Mouse (Mus musculus): ENCODE results near the gene Exosc2. TPM values are rescaled to one million over a fixed set of nuclear protein-coding genes. Genes with fewer than 3 reads are reported as not detected.
"Not testable (repeated sequence)": the region's sequence is repeated elsewhere in the genome, so short reads cannot be mapped to it uniquely, and the experiment has no call there.

The Exosc2 gene
- total RNA-seq, 2 experiments from 2014 or later, result 21.4 to 24.5 TPM

- no peak for DNase-seq (ENCODE audit: low spot score in 2 of 2)
- intact Hi-C loops (cut with DNase I), result no loop called here
These were observed 7.3 kb upstream of the Exosc2 start for GRCm38 (mm10) chr2:31662939-31663803.

GRCm38 (mm10) chr2:31663804-31664180 is 6.7 kb upstream of the Exosc2 start:
- intact Hi-C loops (cut with DNase I), result no loop called here
- no peak for DNase-seq (ENCODE audit: low spot score in 2 of 2)

GRCm38 (mm10) chr2:31667332-31667731 is 3.2 kb upstream of the Exosc2 start:
- DNase-seq (ENCODE audit: low spot score in 2 of 2), result peak in 1 of 2 experiments; percentile 13
- intact Hi-C loops (cut with DNase I), result no loop called here

- intact Hi-C loops (cut with DNase I), result no loop called here
- no peak for DNase-seq (ENCODE audit: low spot score in 2 of 2)
These were observed 8.1 kb downstream of the Exosc2 start for GRCm38 (mm10) chr2:31678641-31679040.

GRCm38 (mm10) chr2:31681051-31681707 is 10.7 kb downstream of the Exosc2 start:
- DNase-seq (ENCODE audit: low spot score in 2 of 2), result not testable (repeated sequence)
- intact Hi-C loops (cut with DNase I), result loop anchor here (5.0 to 10.0 kb wide), 2 partner anchors 236 to 294 kb away; partner anchors contain the start of gene Nup214

GRCm38 (mm10) chr2:31681731-31682235 is 11.3 kb downstream of the Exosc2 start:
- intact Hi-C loops (cut with DNase I), result loop anchor here (5.0 to 10.0 kb wide), 2 partner anchors 236 to 293 kb away; partner anchors contain the start of gene Nup214
- no peak for DNase-seq (ENCODE audit: low spot score in 2 of 2)

GRCm38 (mm10) chr2:31683666-31684065 is 13.2 kb downstream of the Exosc2 start:
- DNase-seq (ENCODE audit: low spot score in 2 of 2), result peak; percentile 76 to 77
- intact Hi-C loops (cut with DNase I), result loop anchor here (1.0 to 10.0 kb wide), 3 partner anchors 102 to 291 kb away; partner anchors contain the start of gene Nup214

- intact Hi-C loops (cut with DNase I), result loop anchor here (10.0 kb wide), 1 partner anchor 287 kb away; the partner anchor contains the start of gene Nup214
- peak; percentile 97 to 98 for DNase-seq (ENCODE audit: low spot score in 2 of 2)
These were observed 17.8 kb downstream of the Exosc2 start, which contains the start of gene Abl1 for GRCm38 (mm10) chr2:31688074-31688925. Gene Abl1 (plus strand): TSS chr2:31688376.

- intact Hi-C loops (cut with DNase I), result loop anchor here (10.0 kb wide), 1 partner anchor 286 kb away; the partner anchor contains the start of gene Nup214
- no peak for DNase-seq (ENCODE audit: low spot score in 2 of 2)
These were observed 18.5 kb downstream of the Exosc2 start for GRCm38 (mm10) chr2:31689045-31689444.

- DNase-seq (ENCODE audit: low spot score in 2 of 2), result no peak
- intact Hi-C loops (cut with DNase I), result no loop called here
These were observed 19.5 kb downstream of the Exosc2 start for GRCm38 (mm10) chr2:31690063-31690462.

- DNase-seq (ENCODE audit: low spot score in 2 of 2), result no peak
- intact Hi-C loops (cut with DNase I), result no loop called here
These were observed 27.7 kb downstream of the Exosc2 start for GRCm38 (mm10) chr2:31698209-31698608.

- no peak for DNase-seq (ENCODE audit: low spot score in 2 of 2)
- intact Hi-C loops (cut with DNase I), result no loop called here
These were observed 30.3 kb downstream of the Exosc2 start for GRCm38 (mm10) chr2:31700545-31701446.

GRCm38 (mm10) chr2:31703226-31703625 is 32.7 kb downstream of the Exosc2 start:
- DNase-seq (ENCODE audit: low spot score in 2 of 2), result no peak
- intact Hi-C loops (cut with DNase I), result no loop called here

- DNase-seq (ENCODE audit: low spot score in 2 of 2), result no peak
- intact Hi-C loops (cut with DNase I), result no loop called here
These were observed 35.4 kb downstream of the Exosc2 start for GRCm38 (mm10) chr2:31705914-31706313.

- DNase-seq (ENCODE audit: low spot score in 2 of 2), result no peak
- intact Hi-C loops (cut with DNase I), result no loop called here
These were observed 36.0 kb downstream of the Exosc2 start for GRCm38 (mm10) chr2:31706531-31706930.

GRCm38 (mm10) chr2:31712716-31713115 is 42.2 kb downstream of the Exosc2 start:
- DNase-seq (ENCODE audit: low spot score in 2 of 2), result no peak
- intact Hi-C loops (cut with DNase I), result no loop called here

- intact Hi-C loops (cut with DNase I), result no loop called here
- no peak for DNase-seq (ENCODE audit: low spot score in 2 of 2)
These were observed 43.3 kb downstream of the Exosc2 start for GRCm38 (mm10) chr2:31713813-31714212.

GRCm38 (mm10) chr2:31714780-31715179 is 44.3 kb downstream of the Exosc2 start:
- no peak for DNase-seq (ENCODE audit: low spot score in 2 of 2)
- intact Hi-C loops (cut with DNase I), result no loop called here

Data from left cerebral cortex, postnatal 14 days (tissue).